Mouse (Mus musculus) spleen, adult 2 months (tissue): ENCODE measurements at regions not wholly inside any gene's neighbourhood (a gene's known extent, or its start where the extent isn't known, plus 50 kb on each side); places are given as distances from the start of the nearest gene placed in this dataset.

Experiments
- CTCF ChIP-seq: fragments of 200-500 bp; IDR thresholded peaks from 2 replicates; pipeline ENCODE4 v1.5.1; 2011; ENCODE audit warnings: mild to moderate bottlenecking, inconsistent platforms; ENCODE audit not compliant: insufficient read depth, insufficient read length, insufficient replicate concordance; ENCODE audit errors: extremely low read depth
- POLR2A ChIP-seq: fragments of 200-500 bp; IDR thresholded peaks from 2 replicates; pipeline ENCODE4 v1.6.1; 2011; ENCODE audit warnings: low read depth, low read length, inconsistent platforms

GRCm38 (mm10) chr6:143531477-143531876 is 364.5 kb downstream of the Etnk1 start:
- no peak for TF ChIP-seq CTCF
- no peak for TF ChIP-seq POLR2A
